Mouse (Mus musculus): ENCODE data around the gene Pde8a.

DNA sequence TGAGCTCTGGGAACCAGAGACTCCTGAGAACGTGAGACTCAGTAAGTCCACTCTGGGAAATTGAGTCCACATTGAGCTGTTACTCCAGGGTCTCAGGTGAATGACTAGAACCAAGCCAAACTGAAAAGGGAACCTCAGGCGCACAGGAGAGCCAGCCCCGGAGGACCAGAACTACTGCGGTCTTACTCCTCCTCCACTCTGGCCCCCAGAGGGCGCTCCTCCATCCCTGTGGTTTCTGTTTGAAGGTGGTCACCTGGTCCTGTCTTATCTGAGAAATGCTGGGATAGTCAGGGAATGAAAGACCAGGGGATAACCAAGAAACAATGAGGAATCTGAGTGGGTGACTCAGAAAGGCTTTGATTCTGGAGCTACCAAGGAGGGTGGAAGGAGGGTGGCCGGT, 4.5 kb upstream of the Pde8a start:
- TF ChIP-seq POLR2A (IDR thresholded peaks at IDR 0.05; ENCODE audit: low read depth, low read length) (no peak), CTCF (IDR thresholded peaks at IDR 0.05; ENCODE audit: borderline replicate concordance, insufficient read depth, low read length) (peak; percentile 38; the same call in 1 of the 2 replicates)
